Mouse (Mus musculus) brown adipose tissue, adult 24 weeks (tissue): ENCODE data around the gene Il27ra. TPM values are rescaled to one million over a fixed set of nuclear protein-coding genes. Genes with fewer than 3 reads are reported as not detected.
"Not testable (repeated sequence)": the region's sequence is repeated elsewhere in the genome, so short reads cannot be mapped to it uniquely, and the experiment has no call there.

ENCODE experiments used
- H3K27ac ChIP-seq: fragments of 200-500 bp; replicated peaks from 2 replicates; pipeline ENCODE4 v1.5.1; 2012; ENCODE audit warnings: low read depth, mild to moderate bottlenecking, low read length
- H3K4me1 ChIP-seq: fragments of 200-500 bp; 2 replicates; pipeline ENCODE4 v1.6.1; 2012; ENCODE audit warnings: low read length, mixed read lengths; ENCODE audit not compliant: control insufficient read depth, insufficient read depth, insufficient read length
- H3K4me3 ChIP-seq: fragments of 200-500 bp; 2 replicates; pipeline ENCODE4 v1.5.1; 2012; ENCODE audit warnings: low read depth, mild to moderate bottlenecking, low read length, moderate library complexity; ENCODE audit not compliant: insufficient read depth
- polyA plus RNA-seq: library from polyadenylated mRNA; stranded (reverse); fragments of >200 nt; gene quantifications from 2 replicates; pipeline ENCODE4 v1.2.4, GENCODE M21; 2012; ENCODE audit not compliant: missing spikeins, insufficient read depth, insufficient read length

The Il27ra gene
- polyA plus RNA-seq, 1 experiment: not detected

- Histone ChIP-seq H3K4me3 (no peak overlapping the region; the same call in 1 of the 2 replicates), H3K4me1 (peaks cover 13% of the 10 kb centered on the region), H3K27ac (no peak overlapping the region)
Observed at GRCm38 (mm10) chr8:84012499-84013165, 29.8 kb downstream of the Il27ra start.

DNA sequence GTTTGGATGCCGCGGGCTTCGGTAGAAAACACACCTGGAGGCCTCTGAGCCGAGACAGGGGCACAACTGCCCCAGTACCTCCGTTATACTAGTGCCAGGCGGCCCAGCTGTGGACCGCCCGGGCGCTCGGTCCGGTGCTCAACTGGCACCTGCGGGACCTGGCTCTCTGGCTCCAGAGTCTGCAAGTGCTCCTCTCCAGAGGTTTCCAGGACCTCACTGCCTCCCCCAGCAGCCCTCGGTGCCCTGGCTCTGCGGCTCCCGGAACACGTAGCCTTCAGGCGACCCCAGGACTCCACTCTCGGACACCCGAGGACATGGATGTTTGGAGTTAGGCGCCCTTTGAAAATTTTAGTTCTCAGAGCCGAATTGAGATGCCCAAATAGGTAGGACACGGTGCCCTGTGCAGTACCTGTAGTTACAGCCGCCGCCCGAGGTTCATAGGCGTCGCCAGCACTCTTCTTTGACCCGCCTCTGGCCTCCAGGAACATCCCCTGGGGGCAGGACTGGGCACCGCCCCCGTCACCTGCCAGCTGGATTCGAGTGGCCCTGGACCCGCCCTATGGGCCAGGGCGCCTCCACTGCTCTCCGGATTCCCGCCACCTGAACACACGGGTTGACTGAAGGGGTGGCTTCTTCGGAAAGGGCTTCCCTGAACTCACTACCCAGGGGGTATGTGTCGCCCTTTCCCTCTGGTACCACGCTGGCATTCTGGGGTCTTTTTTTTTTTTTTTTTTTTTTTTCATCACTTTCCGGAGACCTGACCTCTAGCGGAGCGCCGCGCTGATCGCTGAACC lies 30.5 kb downstream of the Il27ra start, which contains the start of gene 2210011C24Rik:
2210011C24Rik (minus strand) TSS at position 467 of the 794 bp plus-strand sequence.
- no peak within 1 kb of the TSS for H3K27ac ChIP-seq
- H3K4me1 ChIP-seq: peaks cover 13% of the 10 kb centered on the region
- H3K4me3 ChIP-seq: peak within 1 kb of the TSS; percentile 61

DNA sequence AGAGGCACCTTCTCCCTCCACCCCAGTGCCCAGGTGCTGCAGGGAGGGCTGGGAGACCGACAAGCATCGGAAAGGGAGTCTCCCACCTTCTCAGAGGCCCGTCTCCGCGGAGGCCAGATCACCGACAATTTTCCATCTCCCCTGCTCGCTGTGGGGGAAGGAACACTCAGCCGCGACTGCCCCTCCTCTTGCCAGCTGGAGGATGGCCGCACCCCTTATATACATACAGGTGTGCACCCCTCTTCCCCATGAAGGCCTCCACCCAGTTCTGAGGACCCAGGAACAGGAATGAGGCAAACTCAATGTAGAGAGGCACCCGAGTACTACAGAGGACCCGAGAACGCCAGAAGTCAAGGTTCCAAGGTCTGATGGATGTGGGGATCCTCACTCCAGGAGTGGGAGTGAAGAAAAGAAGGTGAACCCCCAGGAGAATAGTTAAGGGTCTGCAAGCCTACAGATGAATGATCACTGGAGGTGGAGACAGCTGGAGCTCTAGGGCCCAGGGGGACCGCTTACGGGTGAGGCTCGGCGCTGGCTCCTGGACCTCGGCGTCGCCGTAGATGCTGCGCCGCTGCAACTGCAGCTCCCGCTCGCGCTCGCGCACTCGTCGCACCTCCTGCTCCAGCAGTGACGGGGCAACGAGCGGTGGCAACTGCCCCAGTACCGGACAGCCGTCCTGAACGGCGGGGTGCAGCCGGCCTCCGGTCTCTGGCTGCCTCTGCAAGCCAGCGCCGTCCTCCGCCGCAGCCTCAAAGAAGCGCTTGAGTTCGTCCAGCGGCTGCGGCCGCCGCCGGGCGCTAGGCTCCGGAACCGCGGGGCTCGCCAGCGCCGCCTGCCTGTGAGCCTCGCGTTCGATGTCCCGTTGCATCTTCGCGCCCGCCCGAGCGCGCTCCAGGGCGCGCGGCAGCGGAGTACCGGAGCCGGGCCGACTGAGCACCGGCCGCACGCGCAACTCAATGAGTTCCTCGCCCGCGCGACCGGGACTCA lies 31.5 kb downstream of the Il27ra start:
- Histone ChIP-seq H3K27ac (no peak overlapping the region), H3K4me3 (peak overlapping the region; percentile 61), H3K4me1 (peaks cover 13% of the 10 kb centered on the region)

- no peak overlapping the region for H3K27ac ChIP-seq
- peaks cover 13% of the 10 kb centered on the region for H3K4me1 ChIP-seq
- no peak overlapping the region for H3K4me3 ChIP-seq
Observed at GRCm38 (mm10) chr8:84009876-84010275, 32.5 kb downstream of the Il27ra start.

DNA sequence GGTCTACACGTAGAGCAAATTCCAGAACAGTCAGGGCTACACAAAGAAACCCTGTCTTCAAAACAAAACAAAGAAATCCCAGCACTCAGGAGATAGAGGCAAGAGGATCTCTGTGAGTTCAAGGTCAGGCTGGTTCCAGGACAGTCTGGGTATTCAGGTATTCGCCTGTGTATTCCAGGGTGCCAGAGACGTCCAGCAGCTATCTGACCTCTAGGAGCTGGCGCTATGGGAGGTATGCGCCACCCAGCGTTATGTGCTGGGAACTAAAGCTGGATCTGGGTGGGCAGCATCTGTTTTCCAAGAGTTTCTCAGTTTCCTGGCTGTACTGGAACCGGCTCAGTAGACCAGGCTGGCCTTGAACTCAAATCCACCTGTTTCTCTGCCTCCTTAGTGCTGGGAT lies 34.0 kb downstream of the Il27ra start:
- Histone ChIP-seq H3K27ac (no peak overlapping the region), H3K4me3 (no peak overlapping the region), H3K4me1 (peaks cover 13% of the 10 kb centered on the region)

- not testable (repeated sequence) for H3K27ac ChIP-seq, H3K4me3 ChIP-seq, H3K4me1 ChIP-seq
Observed at GRCm38 (mm10) chr8:84005502-84005901, 36.9 kb downstream of the Il27ra start.

GRCm38 (mm10) chr8:84004533-84005201 lies 37.7 kb downstream of the Il27ra start:
- peak overlapping the region; percentile 75 for H3K4me3 ChIP-seq
- peak overlapping the region; percentile 83 for H3K27ac ChIP-seq
- no peaks in the 10 kb centered on the region; the same call in 1 of the 2 replicates for H3K4me1 ChIP-seq

GRCm38 (mm10) chr8:84003612-84004246 lies 38.7 kb downstream of the Il27ra start:
- peak overlapping the region; percentile 75 for H3K27ac ChIP-seq
- H3K4me1 ChIP-seq: peaks cover 6% of the 10 kb centered on the region; the same call in 1 of the 2 replicates
- H3K4me3 ChIP-seq: peak overlapping the region; percentile 75

DNA sequence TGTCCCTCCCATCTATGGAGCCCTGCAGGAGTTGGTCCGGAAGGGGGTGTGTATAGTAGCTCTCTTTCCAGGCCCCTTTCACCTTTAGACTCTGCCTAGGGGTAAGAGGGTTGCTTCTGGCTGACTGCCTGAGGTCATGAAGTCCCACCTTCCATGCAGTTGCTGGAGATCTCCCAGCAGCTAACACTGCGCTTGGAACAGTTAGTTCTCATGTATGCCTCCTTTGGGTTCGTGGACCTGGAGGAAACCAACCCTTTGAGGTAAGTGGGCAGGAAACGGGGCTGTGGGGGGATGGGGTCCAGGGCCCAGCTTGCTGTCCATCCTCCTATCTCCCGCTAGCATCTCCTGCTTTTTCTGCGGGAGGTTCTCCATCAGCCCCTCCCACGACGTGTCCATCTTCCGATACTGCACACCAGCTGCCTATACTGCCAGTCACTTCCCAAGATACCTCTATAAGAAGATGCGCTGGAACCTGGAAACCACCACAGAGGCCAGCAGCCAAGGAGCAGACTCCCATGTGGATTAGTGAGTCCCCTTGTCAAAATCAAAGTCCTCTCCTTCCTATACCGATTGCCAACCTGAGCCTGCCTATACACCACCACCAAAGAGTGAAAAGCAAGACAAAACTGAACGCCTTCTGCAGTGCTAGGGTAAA lies 39.3 kb downstream of the Il27ra start:
- H3K27ac ChIP-seq: no peak overlapping the region

GRCm38 (mm10) chr8:84001281-84002000 lies 40.9 kb downstream of the Il27ra start, which contains the start of gene 1700067K01Rik:
Gene 1700067K01Rik (plus strand): TSS chr8:84001502.
- Histone ChIP-seq H3K4me3 (no peak within 1 kb of the TSS), H3K27ac (no peak within 1 kb of the TSS), H3K4me1 (peaks cover 7% of the 10 kb centered on the region; the same call in 1 of the 2 replicates)

More for the DNA sequence above, 39.3 kb downstream of the Il27ra start:
- Histone ChIP-seq H3K4me1 (peaks cover 7% of the 10 kb centered on the region; the same call in 1 of the 2 replicates), H3K4me3 (peak overlapping the region; percentile 75; the same call in 1 of the 2 replicates)

DNA sequence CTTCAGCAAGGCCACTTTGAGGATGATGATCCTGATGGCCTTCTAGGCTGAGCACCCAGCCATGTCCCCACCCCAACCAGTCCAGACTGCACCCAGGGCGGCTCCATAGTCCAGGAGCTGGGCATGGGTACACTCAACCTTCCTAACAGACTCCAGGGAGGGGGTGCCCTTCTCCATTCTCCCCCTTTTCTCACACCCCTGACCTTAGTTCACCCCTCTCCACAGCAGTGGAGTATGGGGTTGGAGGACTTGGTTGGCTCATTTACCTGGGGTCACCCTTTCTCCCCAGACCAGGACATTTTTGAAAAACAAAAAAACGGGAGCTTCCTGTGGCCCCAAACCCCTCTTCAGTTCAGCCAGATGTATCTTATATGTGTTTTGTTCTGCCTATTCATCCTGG lies 42.6 kb downstream of the Il27ra start:
- no peak overlapping the region for H3K27ac ChIP-seq
- H3K4me1 ChIP-seq: 0 out of 2 replicates have a peak, but pooled peaks cover 7% of the 10 kb centered on the region
- 0 out of 2 replicates have a peak overlapping the region, but pooled peaks have one; percentile 0 for H3K4me3 ChIP-seq

DNA sequence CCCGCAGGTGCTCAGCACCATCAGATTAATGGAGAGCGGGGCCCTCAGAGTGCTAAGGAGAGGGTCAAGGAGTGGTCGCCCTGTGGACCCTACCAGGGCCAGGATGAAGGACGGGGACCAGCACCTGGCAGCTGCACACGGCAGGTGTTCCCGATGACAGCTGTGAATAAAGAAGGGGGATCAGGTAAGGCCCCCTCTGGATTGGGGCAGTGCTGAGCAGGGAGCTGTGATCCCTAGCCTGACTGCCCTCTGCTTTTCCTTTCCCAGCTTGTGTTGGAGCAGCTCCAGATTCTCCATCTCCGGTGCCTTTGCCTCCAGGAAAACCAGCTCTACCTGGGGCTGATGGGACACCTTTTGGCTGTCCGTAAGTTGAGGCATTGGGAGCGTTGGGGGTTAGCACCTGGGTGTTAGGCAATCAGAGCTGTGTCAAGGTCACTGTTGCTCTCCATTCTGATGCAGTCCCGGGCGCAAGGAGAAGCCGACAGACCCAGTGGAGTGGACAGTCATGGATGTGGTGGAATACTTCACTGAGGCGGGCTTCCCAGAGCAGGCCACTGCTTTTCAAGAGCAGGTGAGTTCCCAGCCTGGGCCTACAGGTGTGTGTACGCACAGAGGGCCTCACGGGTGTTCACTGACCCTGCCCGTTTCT lies 43.2 kb downstream of the Il27ra start:
- Histone ChIP-seq H3K27ac (no peak overlapping the region), H3K4me1 (0 out of 2 replicates have a peak, but pooled peaks cover 7% of the 10 kb centered on the region), H3K4me3 (peak overlapping the region; percentile 79)
